Mouse (Mus musculus): ENCODE measurements around the gene Nr1d2. TPM values are rescaled to one million over a fixed set of nuclear protein-coding genes. Genes with fewer than 3 reads are reported as not detected.

The Nr1d2 gene
- 10 to 100 TPM; 58.0 to 58.7 TPM for total RNA-seq (2023)

DNA sequence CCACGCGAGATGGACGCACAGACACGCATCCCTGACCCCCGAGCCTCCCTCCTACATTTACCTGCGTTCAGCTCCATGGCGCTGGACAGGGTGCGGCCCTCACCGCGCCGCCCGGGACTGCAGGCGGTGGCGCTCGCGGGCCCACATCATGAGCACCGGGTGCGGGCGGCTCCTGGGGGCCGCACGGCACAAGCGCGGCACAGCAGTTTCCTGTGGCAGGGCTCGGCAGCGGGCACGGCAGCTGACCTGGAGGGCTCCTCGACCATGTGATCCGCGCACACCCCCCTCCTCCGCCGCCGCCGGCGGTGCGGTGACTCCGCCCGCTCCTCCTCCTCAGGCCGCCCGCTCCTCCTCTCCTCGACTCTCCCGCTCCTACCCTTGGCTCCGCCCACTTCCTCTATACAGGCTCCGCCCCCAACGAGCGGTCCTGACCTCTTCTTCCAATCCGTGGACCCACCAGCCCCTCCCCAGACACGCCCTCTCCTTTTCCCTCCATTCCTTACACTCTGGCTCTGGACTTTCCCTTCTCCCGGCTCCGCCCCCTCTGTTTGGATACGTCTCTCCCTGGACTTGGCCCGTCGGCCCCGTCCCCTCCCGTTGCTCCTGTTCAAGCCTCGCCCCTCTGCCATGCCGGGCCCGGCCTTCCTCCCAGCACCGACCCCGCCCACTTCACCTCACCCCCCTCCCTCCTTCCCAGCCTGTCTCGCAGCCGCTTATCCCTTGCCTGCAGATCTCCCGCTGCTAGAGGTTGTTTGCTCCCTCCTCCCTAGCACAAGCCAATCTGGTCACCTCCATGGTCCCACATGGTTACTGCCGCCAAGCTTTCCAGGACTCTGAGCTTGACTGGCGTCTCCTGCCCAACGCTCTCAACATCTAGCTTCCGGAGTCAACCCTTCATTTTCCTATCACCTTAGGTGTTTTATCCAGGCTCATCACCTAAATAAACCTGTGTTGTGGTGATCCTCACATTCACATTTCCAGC lies at the start of gene Nr1d2:
TSS of gene Nr1d2 (minus strand) at position 378 of the 982 bp plus-strand sequence.

DNA sequence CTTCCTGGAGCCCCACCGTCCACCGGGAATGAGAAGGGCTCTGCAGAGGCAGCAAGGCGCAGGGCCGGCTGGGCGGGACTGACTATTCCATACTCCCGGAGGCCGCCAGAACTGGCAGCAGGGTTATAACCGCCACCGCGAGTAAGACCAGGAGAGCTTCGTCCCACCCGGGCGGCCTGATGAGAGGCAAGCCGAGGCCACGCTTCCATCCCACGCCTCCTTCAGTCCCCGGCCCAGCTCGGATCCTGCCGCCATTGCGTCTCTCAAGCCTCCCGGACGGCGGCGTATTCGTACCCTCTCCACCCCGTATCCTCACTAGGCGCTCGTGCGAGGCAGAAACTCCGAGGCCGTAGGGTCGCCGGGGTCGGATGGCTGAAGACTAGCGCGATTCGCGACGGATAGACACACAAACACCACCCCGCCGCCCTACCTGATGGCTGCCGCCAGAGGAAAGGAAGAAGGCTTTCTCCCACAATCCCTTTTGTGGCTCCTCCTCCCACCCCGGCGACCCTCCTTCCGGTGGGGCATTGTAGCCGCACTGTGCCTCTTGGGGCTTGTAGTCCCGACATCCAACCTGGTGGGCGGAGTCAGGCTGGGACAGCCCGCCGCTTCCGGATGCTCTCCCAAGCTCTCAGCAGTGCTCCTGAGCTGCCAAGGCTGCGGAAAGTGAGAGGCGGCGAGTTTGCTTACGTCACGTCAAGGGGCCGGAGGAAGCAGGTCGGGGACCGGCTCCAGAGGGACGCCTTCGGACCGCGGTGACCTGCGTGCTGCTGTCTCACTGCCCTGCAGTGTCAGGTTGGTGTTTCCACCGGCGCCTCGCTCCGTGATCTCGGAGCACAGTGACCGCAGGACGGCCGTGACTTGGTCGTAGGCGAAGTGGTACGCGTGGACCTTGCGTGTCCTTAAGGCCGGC lies 31.9 kb upstream of the Nr1d2 start, which contains the start of the genes Nkiras1 and Rpl15:
TSS of gene Nkiras1 (plus strand) at position 608 of the 913 bp plus-strand sequence.
TSS of gene Rpl15 (minus strand) at position 863 of the 913 bp plus-strand sequence.

Other genes with a start within 250 kb of the Nr1d2 start
- 10 to 100 TPM; 15.3 TPM for gene Nkiras1, start 32.0 kb upstream of the Nr1d2 start, total RNA-seq (2023)
- 1,000 to 10,000 TPM; 1,176 to 1,216 TPM for gene Rpl15, start 32.3 kb upstream of the Nr1d2 start, total RNA-seq (2023)
- gene Ube2e1, start 92.7 kb upstream of the Nr1d2 start, total RNA-seq (2023): 10 to 100 TPM; 81.9 to 92.8 TPM

All from B cell, adult 67 days (primary cell).